Mouse (Mus musculus): Measurements from ENCODE around the gene Ypel5. TPM values are rescaled to one million over a fixed set of nuclear protein-coding genes. Genes with fewer than 3 reads are reported as not detected.

The Ypel5 gene
- polyA plus RNA-seq, 1 experiment = 72.9 TPM

- no peaks in the 10 kb centered on the region for H3K4me1 ChIP-seq (ENCODE audit: control insufficient read depth, insufficient read depth, low read length)
- TF ChIP-seq CTCF (IDR thresholded peaks at IDR 0.05; ENCODE audit: extremely low read depth, insufficient read depth, low read length) (no peak), POLR2A (IDR thresholded peaks at IDR 0.05; ENCODE audit: extremely low read depth, insufficient read depth, low read length) (no peak)
- H3K4me3 ChIP-seq (ENCODE audit: insufficient read depth, low read length) = no peak overlapping the region
- H3K27ac ChIP-seq (ENCODE audit: insufficient read depth, low read length) = no peak overlapping the region
Observed at GRCm38 (mm10) chr17:72897961-72898360, 61.7 kb downstream of the Ypel5 start.

DNA sequence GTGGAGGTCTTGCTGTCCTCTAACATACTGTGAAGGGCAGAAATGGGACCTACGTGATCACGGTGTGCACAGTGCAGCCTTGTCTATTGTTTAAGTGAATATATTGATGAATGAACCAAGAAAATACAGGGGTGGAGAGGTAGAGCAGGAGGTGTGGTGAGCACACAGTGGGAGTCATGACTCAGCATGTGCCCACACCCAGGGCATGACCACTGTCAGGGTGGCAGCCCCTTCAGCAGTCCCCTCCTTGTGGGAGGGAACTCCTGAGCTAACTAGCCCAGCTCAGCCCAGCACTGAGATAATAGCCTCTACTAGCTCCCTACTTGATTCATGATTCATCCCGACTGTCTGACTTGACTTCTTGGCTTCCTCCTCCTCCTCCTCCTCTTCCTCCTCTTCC lies 62.5 kb downstream of the Ypel5 start:
- H3K4me3 ChIP-seq (ENCODE audit: insufficient read depth, low read length) = no peak overlapping the region
- no peak overlapping the region for H3K27ac ChIP-seq (ENCODE audit: insufficient read depth, low read length)
- TF ChIP-seq CTCF (IDR thresholded peaks at IDR 0.05; ENCODE audit: extremely low read depth, insufficient read depth, low read length) (no peak), POLR2A (IDR thresholded peaks at IDR 0.05; ENCODE audit: extremely low read depth, insufficient read depth, low read length) (no peak)
- no peaks in the 10 kb centered on the region for H3K4me1 ChIP-seq (ENCODE audit: control insufficient read depth, insufficient read depth, low read length)

Other genes with a start within 250 kb of the Ypel5 start
- 1.9 and 2.2 TPM in 2 replicates for gene Alk, start 231.8 kb upstream of the Ypel5 start, polyA plus RNA-seq (2012; rRNA removed)
- 37.7 and 40.1 TPM in 2 replicates for gene Lbh, start 81.9 kb downstream of the Ypel5 start, polyA plus RNA-seq (2012; rRNA removed)